Mouse (Mus musculus): ENCODE results near the gene Flnc. TPM values are rescaled to one million over a fixed set of nuclear protein-coding genes. Genes with fewer than 3 reads are reported as not detected.
A peak's percentile ranks its signal among the peaks of the same experiment; 100 is the strongest.

The Flnc gene
- polyA plus RNA-seq, 1 experiment from 2014 or later, result 47.7 TPM

- Histone ChIP-seq H3K27me3 (ENCODE audit: control insufficient read depth, insufficient read depth, low read length) (no peaks in the 10 kb centered on the region), H3K36me3 (ENCODE audit: control insufficient read depth, insufficient read depth, low read length) (peaks cover 100% of the 10 kb centered on the region), H3K27ac (replicated peaks in 1 of 2; ENCODE audit: control insufficient read depth in 1 of 2, insufficient read depth in 1 of 2, low read depth in 2 of 2, low read length in 2 of 2) (no peak overlapping the region), H3K4me1 (ENCODE audit: control insufficient read depth in 2 of 2, insufficient read depth in 2 of 2, low read length in 2 of 2) (no peaks in the 10 kb centered on the region), H3K4me2 (ENCODE audit: low read length) (no peak overlapping the region), H3K9me3 (ENCODE audit: control insufficient read depth, low read length) (no peaks in the 10 kb centered on the region), H3K9ac (ENCODE audit: low read length) (no peak overlapping the region), H3K4me3 (ENCODE audit: control insufficient read depth in 1 of 2, insufficient read depth in 1 of 2, low read depth in 1 of 2, low read length in 2 of 2) (no peak overlapping the region)
- no peak for ATAC-seq (ENCODE audit: insufficient number of reproducible peaks, insufficient read depth, low FRiP score, low read depth)
- WGBS, result 61% methylated on average over 11 of the region's 11 CpGs
Observed at GRCm38 (mm10) chr6:29444773-29445172, 11.7 kb downstream of the Flnc start.

DNA sequence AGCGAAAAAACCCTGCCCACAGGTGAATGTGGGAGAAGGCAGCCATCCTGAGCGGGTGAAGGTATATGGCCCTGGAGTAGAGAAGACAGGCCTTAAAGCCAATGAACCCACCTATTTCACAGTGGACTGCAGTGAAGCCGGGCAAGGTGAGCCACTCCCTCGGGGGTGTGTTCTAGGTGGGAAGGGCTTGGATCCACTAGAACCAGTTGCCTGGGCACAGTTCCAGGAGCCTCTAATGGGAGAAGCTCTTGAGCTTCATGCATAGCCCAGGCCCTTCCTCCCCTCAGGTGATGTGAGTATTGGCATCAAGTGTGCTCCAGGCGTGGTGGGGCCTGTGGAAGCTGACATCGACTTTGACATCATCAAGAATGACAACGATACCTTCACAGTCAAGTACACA is 12.3 kb downstream of the Flnc start:
- Histone ChIP-seq H3K4me2 (ENCODE audit: low read length) (no peak overlapping the region), H3K4me3 (ENCODE audit: control insufficient read depth in 1 of 2, insufficient read depth in 1 of 2, low read depth in 1 of 2, low read length in 2 of 2) (no peak overlapping the region), H3K27ac (replicated peaks in 1 of 2; ENCODE audit: control insufficient read depth in 1 of 2, insufficient read depth in 1 of 2, low read depth in 2 of 2, low read length in 2 of 2) (no peak overlapping the region), H3K9ac (ENCODE audit: low read length) (no peak overlapping the region), H3K36me3 (ENCODE audit: control insufficient read depth, insufficient read depth, low read length) (peaks cover 100% of the 10 kb centered on the region), H3K27me3 (ENCODE audit: control insufficient read depth, insufficient read depth, low read length) (no peaks in the 10 kb centered on the region), H3K4me1 (ENCODE audit: control insufficient read depth in 2 of 2, insufficient read depth in 2 of 2, low read length in 2 of 2) (no peaks in the 10 kb centered on the region), H3K9me3 (ENCODE audit: control insufficient read depth, low read length) (no peaks in the 10 kb centered on the region)
- no peak for ATAC-seq (ENCODE audit: insufficient number of reproducible peaks, insufficient read depth, low FRiP score, low read depth)
- 85% methylated on average over 7 of the region's 7 CpGs for WGBS

DNA sequence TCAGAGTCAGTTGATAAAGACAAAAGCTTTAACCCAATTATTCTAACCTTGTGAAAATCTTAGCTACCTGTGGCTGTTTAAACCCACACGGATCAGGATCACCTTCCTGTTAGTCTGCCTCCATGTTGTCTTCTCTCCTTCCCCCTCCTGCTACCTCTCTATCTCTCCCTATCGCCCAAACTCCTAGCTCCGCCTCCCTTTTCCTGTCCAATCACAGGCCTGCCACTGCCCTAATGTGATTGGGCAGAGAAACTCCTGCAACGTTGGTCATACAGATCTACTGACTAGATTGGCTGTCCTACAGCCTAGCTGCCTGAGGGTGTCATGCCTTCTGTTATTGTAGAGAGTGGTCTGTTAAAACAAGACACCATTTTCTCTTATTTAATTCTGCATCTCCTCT is 16.8 kb downstream of the Flnc start:
- no peak for ATAC-seq (ENCODE audit: insufficient number of reproducible peaks, insufficient read depth, low FRiP score, low read depth)
- no peaks in the 10 kb centered on the region for H3K4me1 ChIP-seq (ENCODE audit: control insufficient read depth in 2 of 2, insufficient read depth in 2 of 2, low read length in 2 of 2)
- H3K9ac ChIP-seq (ENCODE audit: low read length), result no peak overlapping the region
- H3K9me3 ChIP-seq (ENCODE audit: control insufficient read depth, low read length), result no peaks in the 10 kb centered on the region
- no peak overlapping the region for H3K4me2 ChIP-seq (ENCODE audit: low read length)
- H3K36me3 ChIP-seq (ENCODE audit: control insufficient read depth, insufficient read depth, low read length), result peaks cover 99% of the 10 kb centered on the region
- 24% methylated on average over 4 of the region's 4 CpGs for WGBS
- H3K4me3 ChIP-seq (ENCODE audit: control insufficient read depth in 1 of 2, insufficient read depth in 1 of 2, low read depth in 1 of 2, low read length in 2 of 2), result no peak overlapping the region
- no peak overlapping the region for H3K27ac ChIP-seq (replicated peaks in 1 of 2; ENCODE audit: control insufficient read depth in 1 of 2, insufficient read depth in 1 of 2, low read depth in 2 of 2, low read length in 2 of 2)
- H3K27me3 ChIP-seq (ENCODE audit: control insufficient read depth, insufficient read depth, low read length), result no peaks in the 10 kb centered on the region

GRCm38 (mm10) chr6:29450667-29451066 is 17.6 kb downstream of the Flnc start:
- Histone ChIP-seq H3K4me1 (ENCODE audit: control insufficient read depth in 2 of 2, insufficient read depth in 2 of 2, low read length in 2 of 2) (no peaks in the 10 kb centered on the region), H3K27me3 (ENCODE audit: control insufficient read depth, insufficient read depth, low read length) (no peaks in the 10 kb centered on the region), H3K9me3 (ENCODE audit: control insufficient read depth, low read length) (no peaks in the 10 kb centered on the region), H3K4me3 (ENCODE audit: control insufficient read depth in 1 of 2, insufficient read depth in 1 of 2, low read depth in 1 of 2, low read length in 2 of 2) (no peak overlapping the region), H3K4me2 (ENCODE audit: low read length) (no peak overlapping the region), H3K27ac (replicated peaks in 1 of 2; ENCODE audit: control insufficient read depth in 1 of 2, insufficient read depth in 1 of 2, low read depth in 2 of 2, low read length in 2 of 2) (no peak overlapping the region), H3K36me3 (ENCODE audit: control insufficient read depth, insufficient read depth, low read length) (peaks cover 99% of the 10 kb centered on the region), H3K9ac (ENCODE audit: low read length) (no peak overlapping the region)
- no peak for ATAC-seq (ENCODE audit: insufficient number of reproducible peaks, insufficient read depth, low FRiP score, low read depth)
- 91% methylated on average over 6 of the region's 6 CpGs for WGBS

GRCm38 (mm10) chr6:29461502-29461901 is 28.4 kb downstream of the Flnc start:
- WGBS, result 55% methylated on average over 7 of the region's 7 CpGs
- H3K36me3 ChIP-seq (ENCODE audit: control insufficient read depth, insufficient read depth, low read length), result peaks cover 55% of the 10 kb centered on the region

GRCm38 (mm10) chr6:29463388-29463787 is 30.3 kb downstream of the Flnc start:
- Histone ChIP-seq H3K36me3 (ENCODE audit: control insufficient read depth, insufficient read depth, low read length) (peaks cover 36% of the 10 kb centered on the region), H3K27ac (replicated peaks in 1 of 2; ENCODE audit: control insufficient read depth in 1 of 2, insufficient read depth in 1 of 2, low read depth in 2 of 2, low read length in 2 of 2) (no peak overlapping the region), H3K4me1 (ENCODE audit: control insufficient read depth in 2 of 2, insufficient read depth in 2 of 2, low read length in 2 of 2) (peaks cover 1 to 2% of the 10 kb centered on the region in 2 experiments; a peak in 2 of 4 replicates), H3K9ac (ENCODE audit: low read length) (no peak overlapping the region), H3K27me3 (ENCODE audit: control insufficient read depth, insufficient read depth, low read length) (no peaks in the 10 kb centered on the region), H3K9me3 (ENCODE audit: control insufficient read depth, low read length) (no peaks in the 10 kb centered on the region), H3K4me2 (ENCODE audit: low read length) (no peak overlapping the region), H3K4me3 (ENCODE audit: control insufficient read depth in 1 of 2, insufficient read depth in 1 of 2, low read depth in 1 of 2, low read length in 2 of 2) (no peak overlapping the region)
- no peak for ATAC-seq (ENCODE audit: insufficient number of reproducible peaks, insufficient read depth, low FRiP score, low read depth)
- WGBS, result 63% methylated on average over 3 of the region's 3 CpGs

More at GRCm38 (mm10) chr6:29461502-29461901, 28.4 kb downstream of the Flnc start:
- Histone ChIP-seq H3K9ac (ENCODE audit: low read length) (no peak overlapping the region), H3K27ac (replicated peaks in 1 of 2; ENCODE audit: control insufficient read depth in 1 of 2, insufficient read depth in 1 of 2, low read depth in 2 of 2, low read length in 2 of 2) (no peak overlapping the region), H3K4me1 (ENCODE audit: control insufficient read depth in 2 of 2, insufficient read depth in 2 of 2, low read length in 2 of 2) (0 out of 4 replicates have a peak, but pooled peaks cover 0 to 2% of the 10 kb centered on the region in 2 experiments), H3K4me3 (ENCODE audit: control insufficient read depth in 1 of 2, insufficient read depth in 1 of 2, low read depth in 1 of 2, low read length in 2 of 2) (no peak overlapping the region), H3K9me3 (ENCODE audit: control insufficient read depth, low read length) (no peaks in the 10 kb centered on the region), H3K27me3 (ENCODE audit: control insufficient read depth, insufficient read depth, low read length) (no peaks in the 10 kb centered on the region), H3K4me2 (ENCODE audit: low read length) (no peak overlapping the region)
- no peak for ATAC-seq (ENCODE audit: insufficient number of reproducible peaks, insufficient read depth, low FRiP score, low read depth)

GRCm38 (mm10) chr6:29467583-29468354 is 34.7 kb downstream of the Flnc start, which contains the start of gene Atp6v1f:
Gene Atp6v1f, plus strand, starts transcription at chr6:29467718.
- Histone ChIP-seq H3K27me3 (ENCODE audit: control insufficient read depth, insufficient read depth, low read length) (no peaks in the 10 kb centered on the region), H3K4me1 (ENCODE audit: control insufficient read depth in 2 of 2, insufficient read depth in 2 of 2, low read length in 2 of 2) (peaks cover 2 to 4% of the 10 kb centered on the region in 2 experiments; a peak in 2 of 4 replicates), H3K4me2 (ENCODE audit: low read length) (peak within 1 kb of the TSS; percentile 87), H3K27ac (replicated peaks in 1 of 2; ENCODE audit: control insufficient read depth in 1 of 2, insufficient read depth in 1 of 2, low read depth in 2 of 2, low read length in 2 of 2) (peak within 1 kb of the TSS; percentile 20 to 36; a peak in 3 of 4 replicates), H3K4me3 (ENCODE audit: control insufficient read depth in 1 of 2, insufficient read depth in 1 of 2, low read depth in 1 of 2, low read length in 2 of 2) (peak within 1 kb of the TSS; percentile 53 to 58), H3K9ac (ENCODE audit: low read length) (peak within 1 kb of the TSS; percentile 73), H3K36me3 (ENCODE audit: control insufficient read depth, insufficient read depth, low read length) (peaks cover 21% of the 10 kb centered on the region), H3K9me3 (ENCODE audit: control insufficient read depth, low read length) (no peaks in the 10 kb centered on the region)
- under 1% methylated on average over 39 of the region's 39 CpGs for WGBS
- peak; percentile 85 for ATAC-seq (ENCODE audit: insufficient number of reproducible peaks, insufficient read depth, low FRiP score, low read depth)

Measured in heart, embryonic 14.5 days (tissue).